Mouse (Mus musculus): Measurements from ENCODE around the gene Cacnb3. TPM values are rescaled to one million over a fixed set of nuclear protein-coding genes. Genes with fewer than 3 reads are reported as not detected.

The Cacnb3 gene
- polyA plus RNA-seq, 1 experiment = 20.2 TPM

GRCm38 (mm10) chr15:98628589-98629254 lies 1.9 kb upstream of the Cacnb3 start:
- Histone ChIP-seq H3K27ac (ENCODE audit: insufficient read depth, low read depth, low read length) (no peak overlapping the region), H3K27me3 (replicated peaks; ENCODE audit: control insufficient read depth, insufficient read depth, low read length) (no peaks in the 10 kb centered on the region), H3K4me3 (ENCODE audit: insufficient read depth, low read depth, low read length) (no peak overlapping the region), H3K4me1 (ENCODE audit: control insufficient read depth, insufficient read depth, low read length) (no peaks in the 10 kb centered on the region), H3K36me3 (ENCODE audit: control insufficient read depth, insufficient read depth, low read length) (no peaks in the 10 kb centered on the region)
- DNase-seq = no peak
- TF ChIP-seq POLR2A (IDR thresholded peaks at IDR 0.05; ENCODE audit: low read depth, low read length) (no peak), CTCF (conservative IDR thresholded peaks at IDR 0.05; ENCODE audit: insufficient read depth, insufficient read length, low read depth, low read length) (no peak)
- 30% methylated on average over 20 of the region's 20 CpGs for WGBS

- no peak for TF ChIP-seq POLR2A (IDR thresholded peaks at IDR 0.05; ENCODE audit: low read depth, low read length)
- no peak for TF ChIP-seq CTCF (conservative IDR thresholded peaks at IDR 0.05; ENCODE audit: insufficient read depth, insufficient read length, low read depth, low read length)
- Histone ChIP-seq H3K36me3 (ENCODE audit: control insufficient read depth, insufficient read depth, low read length) (no peaks in the 10 kb centered on the region), H3K27me3 (replicated peaks; ENCODE audit: control insufficient read depth, insufficient read depth, low read length) (no peaks in the 10 kb centered on the region), H3K27ac (ENCODE audit: insufficient read depth, low read depth, low read length) (no peak overlapping the region), H3K4me3 (ENCODE audit: insufficient read depth, low read depth, low read length) (no peak overlapping the region), H3K4me1 (ENCODE audit: control insufficient read depth, insufficient read depth, low read length) (no peaks in the 10 kb centered on the region)
- WGBS = 64% methylated on average over 6 of the region's 6 CpGs
- no peak for DNase-seq
Observed at GRCm38 (mm10) chr15:98629464-98629863, 1.2 kb upstream of the Cacnb3 start.

- 0 out of 2 replicates have a peak, but pooled peaks cover 2% of the 10 kb centered on the region for H3K27me3 ChIP-seq (replicated peaks; ENCODE audit: control insufficient read depth, insufficient read depth, low read length)
- TF ChIP-seq CTCF (conservative IDR thresholded peaks at IDR 0.05; ENCODE audit: insufficient read depth, insufficient read length, low read depth, low read length) (peak; percentile 74), POLR2A (IDR thresholded peaks at IDR 0.05; ENCODE audit: low read depth, low read length) (no peak)
- DNase-seq = peak; percentile 62
- no peaks in the 10 kb centered on the region for H3K36me3 ChIP-seq (ENCODE audit: control insufficient read depth, insufficient read depth, low read length)
- WGBS = under 1% methylated on average over 18 of the region's 18 CpGs
- H3K27ac ChIP-seq (ENCODE audit: insufficient read depth, low read depth, low read length) = no peak overlapping the region
- peak overlapping the region; percentile 27; the same call in 1 of the 2 replicates for H3K4me3 ChIP-seq (ENCODE audit: insufficient read depth, low read depth, low read length)
- H3K4me1 ChIP-seq (ENCODE audit: control insufficient read depth, insufficient read depth, low read length) = no peaks in the 10 kb centered on the region
Observed at GRCm38 (mm10) chr15:98631493-98631892, 853 bp downstream of the Cacnb3 start.

- H3K36me3 ChIP-seq (ENCODE audit: control insufficient read depth, insufficient read depth, low read length) = no peaks in the 10 kb centered on the region
- 0 out of 2 replicates have a peak, but pooled peaks cover 2% of the 10 kb centered on the region for H3K27me3 ChIP-seq (replicated peaks; ENCODE audit: control insufficient read depth, insufficient read depth, low read length)
- H3K4me1 ChIP-seq (ENCODE audit: control insufficient read depth, insufficient read depth, low read length) = no peaks in the 10 kb centered on the region
- 2% methylated on average over 24 of the region's 25 CpGs for WGBS
- H3K27ac ChIP-seq (ENCODE audit: insufficient read depth, low read depth, low read length) = no peak overlapping the region
- H3K4me3 ChIP-seq (ENCODE audit: insufficient read depth, low read depth, low read length) = peak overlapping the region; percentile 27; the same call in 1 of the 2 replicates
- DNase-seq = peak; percentile 76
- TF ChIP-seq POLR2A (IDR thresholded peaks at IDR 0.05; ENCODE audit: low read depth, low read length) (no peak), CTCF (conservative IDR thresholded peaks at IDR 0.05; ENCODE audit: insufficient read depth, insufficient read length, low read depth, low read length) (no peak)
Observed at GRCm38 (mm10) chr15:98632107-98632744, 1.6 kb downstream of the Cacnb3 start.

GRCm38 (mm10) chr15:98632921-98633320 lies 2.3 kb downstream of the Cacnb3 start:
- Histone ChIP-seq H3K36me3 (ENCODE audit: control insufficient read depth, insufficient read depth, low read length) (no peaks in the 10 kb centered on the region), H3K27ac (ENCODE audit: insufficient read depth, low read depth, low read length) (no peak overlapping the region), H3K4me3 (ENCODE audit: insufficient read depth, low read depth, low read length) (no peak overlapping the region), H3K4me1 (ENCODE audit: control insufficient read depth, insufficient read depth, low read length) (no peaks in the 10 kb centered on the region), H3K27me3 (replicated peaks; ENCODE audit: control insufficient read depth, insufficient read depth, low read length) (0 out of 2 replicates have a peak, but pooled peaks cover 2% of the 10 kb centered on the region)
- WGBS = 16% methylated on average over 4 of the region's 4 CpGs
- DNase-seq = no peak
- TF ChIP-seq CTCF (conservative IDR thresholded peaks at IDR 0.05; ENCODE audit: insufficient read depth, insufficient read length, low read depth, low read length) (no peak), POLR2A (IDR thresholded peaks at IDR 0.05; ENCODE audit: low read depth, low read length) (no peak)

- Histone ChIP-seq H3K4me1 (ENCODE audit: control insufficient read depth, insufficient read depth, low read length) (no peaks in the 10 kb centered on the region), H3K27ac (ENCODE audit: insufficient read depth, low read depth, low read length) (no peak overlapping the region), H3K4me3 (ENCODE audit: insufficient read depth, low read depth, low read length) (peak overlapping the region; percentile 66), H3K27me3 (replicated peaks; ENCODE audit: control insufficient read depth, insufficient read depth, low read length) (0 out of 2 replicates have a peak, but pooled peaks cover 2% of the 10 kb centered on the region), H3K36me3 (ENCODE audit: control insufficient read depth, insufficient read depth, low read length) (no peaks in the 10 kb centered on the region)
- no peak for TF ChIP-seq CTCF (conservative IDR thresholded peaks at IDR 0.05; ENCODE audit: insufficient read depth, insufficient read length, low read depth, low read length)
- TF ChIP-seq POLR2A (IDR thresholded peaks at IDR 0.05; ENCODE audit: low read depth, low read length) = no peak
- 6% methylated on average over 25 of the region's 25 CpGs for WGBS
- DNase-seq = no peak
Observed at GRCm38 (mm10) chr15:98633822-98634470, 3.3 kb downstream of the Cacnb3 start.
